8 mouse cellular contexts compared by ENCODE assay signal in genomic region chr8:41713634-41714330, GRCm38 (mm10).
DNase-seq lines count a peak whose midpoint lies in the region; TF ChIP-seq lines count a peak whose summit lies in the region.

No protein-coding gene starts in this region.

- intact Hi-C loops in left cerebral cortex, postnatal 14 days (cut with DNase I): no loop called here

- TF ChIP-seq POLR2A in cerebellum, adult 2 months (IDR thresholded peaks at IDR 0.05; ENCODE audit: borderline replicate concordance, insufficient read depth, low read length): no peak

- H3K4me1 ChIP-seq in cerebellum, adult 2 months (ENCODE audit: control insufficient read depth, insufficient read depth, low read length): peaks cover 3% of the 10 kb centered on the region; the same call in 1 of the 2 replicates

- no peak for TF ChIP-seq CTCF in cerebellum, adult 2 months (IDR thresholded peaks at IDR 0.05; ENCODE audit: borderline replicate concordance, insufficient read depth, low read depth, low read length)

- DNase-seq in R1 (ENCODE audit: low read depth, low spot score): peak; percentile 18
- peak; percentile 32 to 55 for DNase-seq in cerebellum, adult 2 months
- DNase-seq in frontal cortex, postnatal 25 days (ENCODE audit: low spot score in 2 of 2): peak; percentile 9 to 30
- DNase-seq in left cerebral cortex, postnatal 14 days (ENCODE audit: low spot score in 2 of 2): peak; percentile 26 to 74
- DNase-seq in adrenal gland, postnatal 25 days: no peak
- DNase-seq in lung, adult 18-20 months: no peak
- no peak for DNase-seq in c-Kit-positive CD71-positive TER-119-positive erythroid progenitor cells, embryonic 14.5 days (ENCODE audit: low spot score)
- no peak for DNase-seq in gastrocnemius, adult 18-20 months (ENCODE audit: low spot score)

- H3K4me3 ChIP-seq in cerebellum, adult 2 months (replicated peaks; ENCODE audit: insufficient read depth, low read depth, low read length): no peak overlapping the region

- 9% methylated on average over 4 of the region's 4 CpGs for WGBS in cerebellum, adult 2 months

- H3K27me3 ChIP-seq in cerebellum, adult 2 months (ENCODE audit: control insufficient read depth, insufficient read depth, low read length): no peaks in the 10 kb centered on the region

- H3K27ac ChIP-seq in cerebellum, adult 2 months (ENCODE audit: insufficient read depth, low read length): no peak overlapping the region

Comparison
In these comparisons a context has a peak if more than half of its experiments do, and no peak if none do; other contexts are left out.
1. DNase-seq: peak in R1 (single experiment), cerebellum, adult 2 months (2 of 2), frontal cortex, postnatal 25 days (2 of 2) and left cerebral cortex, postnatal 14 days (2 of 2); none in adrenal gland, postnatal 25 days (single experiment), lung, adult 18-20 months (0 of 2), c-Kit-positive CD71-positive TER-119-positive erythroid progenitor cells, embryonic 14.5 days (single experiment) and gastrocnemius, adult 18-20 months (single experiment).